Mouse (Mus musculus) B cell, adult (primary cell): ENCODE results near the gene Fam83d. TPM values are rescaled to one million over a fixed set of nuclear protein-coding genes. Genes with fewer than 3 reads are reported as not detected.

ENCODE experiments used
- total RNA-seq: library from RNA; stranded (reverse); gene quantifications from 4 replicates; pipeline ENCODE4 v1.2.4, GENCODE M21; 2023; ENCODE audit not compliant: inconsistent age

Gene Fam83d
- 1.3 to 2.4 TPM (median 2.0 TPM) in 4 replicates for total RNA-seq

GRCm38 (mm10) chr2:158767742-158768339 lies at the start of gene Fam83d:
TSS of gene Fam83d (plus strand) at chr2:158768093.

GRCm38 (mm10) chr2:158794494-158795004 lies 26.7 kb downstream of the Fam83d start, which contains the start of gene Dhx35:
TSS of gene Dhx35 (plus strand) at chr2:158794807.

Other genes starting within 250 kb of the Fam83d start
- 0.16 to 0.24 TPM in 2 of 4 replicates, not detected in the others for gene Slc32a1, start 157.3 kb upstream of the Fam83d start, total RNA-seq
- gene Actr5, start 143.2 kb upstream of the Fam83d start, total RNA-seq: 45.1 to 50.6 TPM (median 47.1 TPM) in 4 replicates
- gene Ppp1r16b, start 102.7 kb upstream of the Fam83d start, total RNA-seq: 190 to 224 TPM (median 200 TPM) in 4 replicates
- 29.6 to 32.9 TPM (median 30.9 TPM) in 4 replicates for gene Dhx35, start 26.7 kb downstream of the Fam83d start, total RNA-seq